Mouse (Mus musculus): ENCODE data around the gene Pik3ap1.

Pik3ap1 gene

DNA sequence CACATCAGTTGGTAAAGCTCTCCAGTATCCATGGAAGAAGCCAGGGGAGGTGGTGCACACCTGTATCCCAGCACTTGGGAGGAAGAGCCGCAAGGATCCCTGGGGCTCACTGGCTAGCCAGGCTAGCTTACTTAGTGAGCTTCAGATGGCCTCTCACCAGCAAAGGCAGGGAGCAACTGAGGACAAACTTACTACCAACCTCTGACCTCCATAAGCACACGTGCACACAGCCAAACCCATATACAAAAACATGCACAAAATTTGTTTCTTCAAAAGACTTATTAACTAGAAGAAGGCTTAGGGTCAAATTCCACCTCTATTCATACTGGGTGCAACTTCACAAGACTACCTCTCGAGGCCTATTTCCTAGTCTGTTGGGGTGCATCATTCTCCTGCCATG, 124.2 kb downstream of the Pik3ap1 start:
- in situ Hi-C loops (cut with MboI; ENCODE audit: low pct_unique_long_range_greater_than_20kb in 1 of 2, low sequenced_read_pairs in 2 of 2, unreplicated experiment in 1 of 2), result no loop called here

DNA sequence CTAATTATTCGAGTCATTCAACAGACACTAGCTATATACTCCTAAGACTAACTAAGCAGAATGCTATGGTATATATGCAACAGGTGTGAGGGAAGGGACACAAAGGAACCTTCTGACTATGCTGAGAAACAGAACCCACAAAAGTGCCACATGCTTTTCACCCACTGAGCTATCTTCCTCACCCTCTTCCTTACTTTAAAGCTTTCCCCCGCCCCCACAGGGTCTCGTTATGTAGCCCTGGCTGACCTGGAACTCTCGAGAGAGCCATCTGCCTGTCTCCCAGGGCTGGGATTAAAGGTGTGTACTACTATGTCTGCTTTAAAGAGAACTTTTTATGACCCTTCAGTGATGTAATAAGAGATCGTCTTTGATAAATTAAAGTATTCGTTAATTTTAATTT, 125.6 kb downstream of the Pik3ap1 start:
- in situ Hi-C loops (cut with MboI; ENCODE audit: low pct_unique_long_range_greater_than_20kb in 1 of 2, low sequenced_read_pairs in 2 of 2, unreplicated experiment in 1 of 2), result no loop called here

DNA sequence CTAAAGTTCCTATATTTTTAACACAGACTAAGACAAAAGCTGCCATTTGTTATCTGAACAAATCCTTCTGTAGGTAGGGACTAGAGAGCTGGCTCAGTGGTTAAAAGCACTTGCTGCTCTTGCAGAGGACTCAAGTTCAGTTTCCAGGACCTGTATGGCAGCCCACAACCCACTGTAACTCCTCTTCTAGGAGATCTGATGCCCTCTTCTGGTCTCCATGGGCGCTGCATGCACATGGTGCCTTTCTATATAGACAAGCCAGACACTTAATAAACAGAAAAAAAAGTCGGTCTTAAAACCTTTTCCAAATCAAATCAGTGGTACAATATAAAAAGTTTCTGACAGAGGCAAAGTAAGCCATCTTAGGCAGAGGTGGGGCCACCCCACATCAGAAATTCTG, 126.2 kb downstream of the Pik3ap1 start:
- in situ Hi-C loops (cut with MboI; ENCODE audit: low pct_unique_long_range_greater_than_20kb in 1 of 2, low sequenced_read_pairs in 2 of 2, unreplicated experiment in 1 of 2), result no loop called here

DNA sequence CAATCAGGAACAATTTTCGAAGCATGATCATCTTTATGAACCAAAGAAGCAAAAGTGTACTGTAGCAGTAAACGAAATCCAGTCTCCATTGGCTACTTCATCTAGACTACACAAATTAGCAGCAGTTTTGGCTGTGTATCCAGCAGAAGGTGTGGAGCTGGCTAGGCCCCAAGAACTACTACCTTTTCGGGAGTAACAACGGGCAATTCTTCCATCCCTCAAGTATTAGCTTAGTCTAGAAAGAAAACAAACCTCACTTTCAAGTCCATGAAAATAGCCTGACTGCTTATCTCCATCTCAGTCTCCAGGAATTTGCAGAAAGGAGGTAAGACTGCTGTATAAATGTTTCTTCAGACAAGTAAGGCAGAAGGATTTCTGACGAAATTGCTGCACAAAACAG, 130.3 kb downstream of the Pik3ap1 start:
- in situ Hi-C loops (cut with MboI; ENCODE audit: low pct_unique_long_range_greater_than_20kb in 1 of 2, low sequenced_read_pairs in 2 of 2, unreplicated experiment in 1 of 2), result no loop called here

DNA sequence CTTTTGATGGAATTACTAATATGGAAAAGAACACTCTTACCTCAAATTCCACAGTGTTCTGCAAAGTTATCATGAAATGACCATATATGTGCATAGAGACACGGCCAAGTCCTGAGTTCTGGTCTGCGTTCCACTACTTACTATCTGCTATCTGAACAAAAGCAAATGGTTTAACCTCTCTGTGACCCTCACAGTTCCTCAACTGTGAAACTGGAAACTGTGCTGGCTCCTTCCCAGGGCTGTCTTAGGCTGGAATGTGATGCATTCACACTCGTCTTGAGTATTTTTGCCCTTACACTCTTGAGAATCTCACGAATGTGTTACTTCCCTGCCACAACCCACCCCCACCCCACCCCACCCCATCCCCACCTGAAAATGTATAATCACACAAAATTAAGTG, 135.9 kb downstream of the Pik3ap1 start:
- in situ Hi-C loops (cut with MboI; ENCODE audit: low pct_unique_long_range_greater_than_20kb in 1 of 2, low sequenced_read_pairs in 2 of 2, unreplicated experiment in 1 of 2), result no loop called here

DNA sequence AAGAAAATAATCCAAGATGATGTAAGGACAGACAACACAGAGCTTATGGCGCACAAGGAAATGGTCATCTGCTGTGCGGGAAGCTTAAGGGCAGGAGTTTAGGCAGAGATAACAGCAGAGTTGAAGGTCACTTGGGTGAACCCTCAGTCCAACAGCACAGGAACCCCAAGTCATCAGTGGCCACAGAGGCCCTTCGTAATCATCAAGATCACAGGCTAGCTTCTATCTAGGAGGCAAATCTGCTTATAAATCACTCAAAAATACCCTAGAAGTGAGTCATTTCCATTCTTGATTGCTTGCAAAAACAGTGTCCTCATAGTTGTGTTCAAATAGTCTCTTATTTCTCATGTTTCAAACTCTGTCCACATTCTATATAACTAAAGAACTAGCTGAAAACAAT, 136.6 kb downstream of the Pik3ap1 start:
- in situ Hi-C loops (cut with MboI; ENCODE audit: low pct_unique_long_range_greater_than_20kb in 1 of 2, low sequenced_read_pairs in 2 of 2, unreplicated experiment in 1 of 2), result no loop called here

DNA sequence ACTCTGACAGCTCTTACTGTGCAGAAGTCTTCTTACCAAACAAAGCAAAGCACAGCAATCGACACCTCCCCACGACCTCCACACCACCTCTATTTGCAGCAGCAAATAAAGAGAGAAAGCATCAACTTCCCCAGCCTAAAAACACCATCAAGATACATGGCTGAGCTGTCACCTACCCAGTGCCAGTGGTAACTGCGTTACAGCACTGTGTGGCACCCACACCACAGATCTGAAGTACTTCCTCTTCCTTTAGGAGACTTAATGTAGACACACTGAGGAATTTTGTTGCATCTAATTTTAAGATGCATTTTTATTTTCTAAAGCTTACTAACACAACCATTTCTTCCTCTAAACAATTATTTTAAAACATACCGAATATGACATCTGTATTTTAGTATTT, 138.6 kb downstream of the Pik3ap1 start:
- in situ Hi-C loops (cut with MboI; ENCODE audit: low pct_unique_long_range_greater_than_20kb in 1 of 2, low sequenced_read_pairs in 2 of 2, unreplicated experiment in 1 of 2), result no loop called here

DNA sequence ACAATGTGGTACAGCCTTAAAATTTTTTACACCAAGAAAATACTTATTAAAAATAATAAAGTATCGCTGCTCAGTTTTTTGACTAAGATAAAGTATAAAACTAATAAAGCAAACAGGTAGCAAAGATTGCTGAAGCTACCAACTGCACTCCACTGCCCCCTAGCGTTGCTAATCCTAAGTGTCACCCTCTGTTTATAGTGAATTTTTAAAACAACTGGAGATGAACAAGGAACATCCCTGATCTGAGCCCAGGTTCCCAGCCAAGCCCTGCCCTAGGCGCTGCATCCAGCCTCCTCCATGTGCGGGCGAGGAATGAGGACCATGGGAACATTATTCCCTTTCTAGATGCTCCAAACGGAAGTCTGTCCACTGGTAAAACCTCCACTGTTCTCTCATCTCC, 140.3 kb downstream of the Pik3ap1 start:
- in situ Hi-C loops (cut with MboI; ENCODE audit: low pct_unique_long_range_greater_than_20kb in 1 of 2, low sequenced_read_pairs in 2 of 2, unreplicated experiment in 1 of 2), result no loop called here

DNA sequence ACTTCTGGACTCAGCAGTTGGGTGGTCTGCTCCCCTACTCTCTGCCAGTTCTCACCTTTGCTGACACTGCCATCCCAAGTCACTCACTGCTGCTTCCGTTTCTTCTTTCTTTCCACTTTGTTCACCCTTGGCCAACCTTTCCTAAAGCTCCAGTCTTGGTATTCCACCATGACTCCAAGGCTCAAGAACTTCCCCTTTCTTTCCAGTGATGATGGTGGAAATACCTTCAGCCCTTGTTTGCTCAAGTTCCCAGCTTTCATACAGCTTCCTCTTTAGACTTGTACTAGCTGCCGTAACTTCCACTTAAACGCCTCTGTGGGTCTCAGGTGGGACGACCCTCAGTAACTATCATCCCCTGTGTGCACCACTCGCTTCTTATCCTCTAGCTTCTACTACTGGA, 142.9 kb downstream of the Pik3ap1 start:
- in situ Hi-C loops (cut with MboI; ENCODE audit: low pct_unique_long_range_greater_than_20kb in 1 of 2, low sequenced_read_pairs in 2 of 2, unreplicated experiment in 1 of 2), result no loop called here

DNA sequence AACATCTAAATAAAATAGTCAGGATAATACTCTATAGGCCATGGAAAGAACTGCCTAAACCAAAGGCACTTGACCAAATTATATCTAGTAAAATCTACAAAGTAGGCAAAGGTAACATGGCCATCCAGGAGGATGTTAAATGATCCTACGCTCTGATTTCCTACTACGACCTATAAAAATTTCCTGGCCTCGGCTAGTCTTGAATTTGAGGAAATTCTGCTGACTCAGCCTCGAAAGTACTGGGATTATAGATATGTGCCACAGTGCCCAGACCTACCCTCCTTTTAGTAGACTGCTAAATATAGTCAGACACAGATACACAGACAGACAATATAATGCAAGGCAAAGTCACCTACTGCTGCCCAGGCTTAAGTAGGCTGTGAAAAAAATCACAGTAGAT, 151.2 kb downstream of the Pik3ap1 start:
- in situ Hi-C loops (cut with MboI; ENCODE audit: low pct_unique_long_range_greater_than_20kb in 1 of 2, low sequenced_read_pairs in 2 of 2, unreplicated experiment in 1 of 2), result no loop called here

Data from mouse embryonic stem cell (cell line).